Mouse (Mus musculus) thymus, adult 2 months (tissue): Measurements from ENCODE around the gene Tsku. TPM values are rescaled to one million over a fixed set of nuclear protein-coding genes. Genes with fewer than 3 reads are reported as not detected.

ENCODE experiments used
- DNase-seq: peaks from one replicate; pipeline ENCODE4 v3.0.0; 2021
- H3K27ac ChIP-seq: fragments of 200-500 bp; 2 replicates; pipeline ENCODE4 v1.5.1; 2012; ENCODE audit warnings: low read length, control low read depth; ENCODE audit not compliant: control insufficient read depth, insufficient read depth
- H3K27me3 ChIP-seq: fragments of 200-500 bp; 2 replicates; pipeline ENCODE4 v1.6.1; 2012; ENCODE audit warnings: mild to moderate bottlenecking, low read length, moderate library complexity, mixed read lengths; ENCODE audit not compliant: control insufficient read depth, insufficient read depth
- H3K36me3 ChIP-seq: fragments of 200-500 bp; 2 replicates; pipeline ENCODE4 v1.6.1; 2012; ENCODE audit warnings: mild to moderate bottlenecking, low read length, moderate library complexity; ENCODE audit not compliant: control insufficient read depth, insufficient read depth
- H3K4me1 ChIP-seq: fragments of 200-500 bp; replicated peaks from 2 replicates; pipeline ENCODE4 v1.6.1; 2012; ENCODE audit warnings: low read length; ENCODE audit not compliant: control insufficient read depth, insufficient read depth
- H3K4me3 ChIP-seq: fragments of 200-500 bp; 2 replicates; pipeline ENCODE4 v1.5.1; 2012; ENCODE audit warnings: mild to moderate bottlenecking, low read length, control low read depth, moderate library complexity; ENCODE audit not compliant: control insufficient read depth, insufficient read depth
- CTCF ChIP-seq: fragments of 200-500 bp; IDR thresholded peaks from 2 replicates; pipeline ENCODE4 v1.5.1; 2012; ENCODE audit warnings: mild to moderate bottlenecking, control low read depth, low read length, moderate library complexity, borderline replicate concordance; ENCODE audit not compliant: control insufficient read depth, poor library complexity, insufficient read depth; ENCODE audit errors: extremely low read depth
- POLR2A ChIP-seq: fragments of 200-500 bp; IDR thresholded peaks from 2 replicates; pipeline ENCODE4 v1.6.1; 2012; ENCODE audit warnings: mild to moderate bottlenecking, low read length, control low read depth, moderate library complexity; ENCODE audit not compliant: control insufficient read depth, poor library complexity, insufficient read depth; ENCODE audit errors: extremely low read depth
- WGBS: fragments of 180-500 bp; shearing (Covaris S2); methylation state at CpG from one replicate; pipeline ENCODE4 v1.1.7; 2018; 5-methylcytosine and 5-hydroxymethylcytosine counted together
- polyA plus RNA-seq: library from polyadenylated mRNA; depleted of rRNA; stranded (reverse); fragments of >200 nt; gene quantifications from 2 replicates; pipeline ENCODE4 v1.2.3, GENCODE M21; 2012; rRNA removed

The Tsku gene
- polyA plus RNA-seq, 1 experiment, result 11.1 TPM

- Histone ChIP-seq H3K36me3 (no peaks in the 10 kb centered on the region), H3K27ac (no peak overlapping the region), H3K27me3 (no peaks in the 10 kb centered on the region; the same call in 1 of the 2 replicates), H3K4me3 (no peak overlapping the region), H3K4me1 (peaks cover 7% of the 10 kb centered on the region)
- no peak for TF ChIP-seq POLR2A
- TF ChIP-seq CTCF, result no peak
- no peak for DNase-seq
- 88% methylated on average over 4 of the region's 4 CpGs for WGBS
These were observed 48.8 kb downstream of the Tsku start for GRCm38 (mm10) chr7:98312185-98312920.

- Histone ChIP-seq H3K27me3 (no peaks in the 10 kb centered on the region; the same call in 1 of the 2 replicates), H3K27ac (no peak overlapping the region), H3K36me3 (no peaks in the 10 kb centered on the region), H3K4me1 (peaks cover 7% of the 10 kb centered on the region), H3K4me3 (no peak overlapping the region)
- 81% methylated on average over 6 of the region's 6 CpGs for WGBS
- no peak for TF ChIP-seq POLR2A
- no peak for TF ChIP-seq CTCF
- DNase-seq, result no peak
These were observed 50.9 kb downstream of the Tsku start for GRCm38 (mm10) chr7:98310266-98310665.

GRCm38 (mm10) chr7:98309219-98310030 is 51.7 kb downstream of the Tsku start:
- H3K4me1 ChIP-seq, result peaks cover 7% of the 10 kb centered on the region
- WGBS, result under 1% methylated on average over 53 of the region's 53 CpGs
- no peaks in the 10 kb centered on the region; the same call in 1 of the 2 replicates for H3K27me3 ChIP-seq
- TF ChIP-seq CTCF, result peak; percentile 60; the same call in 1 of the 2 replicates
- peak; percentile 87 for TF ChIP-seq POLR2A
- H3K27ac ChIP-seq, result no peak overlapping the region
- no peaks in the 10 kb centered on the region for H3K36me3 ChIP-seq
- peak; percentile 97 for DNase-seq
- H3K4me3 ChIP-seq, result peak overlapping the region; percentile 83

GRCm38 (mm10) chr7:98308607-98309218 is 52.4 kb downstream of the Tsku start:
- Histone ChIP-seq H3K4me3 (peak overlapping the region; percentile 83), H3K27me3 (no peaks in the 10 kb centered on the region; the same call in 1 of the 2 replicates), H3K36me3 (no peaks in the 10 kb centered on the region), H3K27ac (no peak overlapping the region), H3K4me1 (peaks cover 7% of the 10 kb centered on the region)
- under 1% methylated on average over 33 of the region's 33 CpGs for WGBS
- no peak for DNase-seq
- TF ChIP-seq POLR2A, result no peak
- TF ChIP-seq CTCF, result no peak

GRCm38 (mm10) chr7:98307921-98308606 is 53.1 kb downstream of the Tsku start:
- no peaks in the 10 kb centered on the region; the same call in 1 of the 2 replicates for H3K27me3 ChIP-seq
- peaks cover 7% of the 10 kb centered on the region for H3K4me1 ChIP-seq
- H3K27ac ChIP-seq, result no peak overlapping the region
- H3K36me3 ChIP-seq, result no peaks in the 10 kb centered on the region
- no peak for DNase-seq
- no peak for TF ChIP-seq CTCF
- TF ChIP-seq POLR2A, result no peak
- H3K4me3 ChIP-seq, result no peak overlapping the region
- 57% methylated on average over 9 of the region's 9 CpGs for WGBS

- DNase-seq, result no peak
- Histone ChIP-seq H3K4me3 (no peak overlapping the region), H3K4me1 (peaks cover 7% of the 10 kb centered on the region), H3K36me3 (no peaks in the 10 kb centered on the region), H3K27ac (no peak overlapping the region), H3K27me3 (no peaks in the 10 kb centered on the region; the same call in 1 of the 2 replicates)
- TF ChIP-seq POLR2A (no peak), CTCF (no peak)
- WGBS, result 95% methylated on average over 2 of the region's 2 CpGs
These were observed 53.7 kb downstream of the Tsku start for GRCm38 (mm10) chr7:98307411-98307810.

Other genes starting within 250 kb of the Tsku start
- 8.0 and 10.1 TPM in 2 replicates for gene Myo7a, start 241.8 kb downstream of the Tsku start, polyA plus RNA-seq
- gene Omp, start 215.8 kb downstream of the Tsku start, polyA plus RNA-seq, result 1.8 TPM in 2 replicates
- 21.4 and 25.3 TPM in 2 replicates for gene Capn5, start 183.1 kb downstream of the Tsku start, polyA plus RNA-seq
- gene B3gnt6, start 161.8 kb downstream of the Tsku start, polyA plus RNA-seq, result 0.34 and 0.40 TPM in 2 replicates
- 6.7 and 9.1 TPM in 2 replicates for gene Acer3, start 40.1 kb downstream of the Tsku start, polyA plus RNA-seq
- gene Gucy2d, start 79.1 kb upstream of the Tsku start, polyA plus RNA-seq, result 0.14 and 0.22 TPM in 2 replicates
- gene Lrrc32, start 128.0 kb upstream of the Tsku start, polyA plus RNA-seq, result 6.2 and 7.2 TPM in 2 replicates